ENCODE assay signal across 13 mouse cellular contexts in the genomic region with DNA sequence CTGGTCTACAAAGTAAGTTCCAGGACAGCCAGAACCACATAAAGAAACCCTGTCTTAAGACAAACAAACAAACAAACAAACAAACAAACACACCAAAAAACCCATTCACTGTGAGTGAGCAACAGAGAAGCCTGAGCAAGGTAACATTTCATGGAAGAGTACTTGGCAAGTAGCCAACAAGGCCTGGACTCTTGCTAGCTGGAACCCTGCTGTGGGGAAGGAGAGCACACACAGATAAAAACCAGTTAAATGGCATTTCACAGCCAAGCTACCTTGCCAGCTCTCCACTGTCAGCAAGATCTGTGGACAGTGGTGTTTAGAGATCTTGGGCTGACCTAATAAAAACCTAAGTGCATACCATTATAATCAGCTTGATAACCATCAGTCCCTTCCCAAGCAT. TPM values are rescaled to one million over a fixed set of nuclear protein-coding genes. Genes with fewer than 3 reads are reported as not detected.
DNase-seq lines count a peak whose midpoint lies in the region; ATAC-seq and TF ChIP-seq lines count a peak whose summit lies in the region.
"Had no signal": no experiment of that assay in that cellular context is flagged by ENCODE, and none has a peak within 500 bp of the region (broad histone marks: within the 10 kb centered on the region; RNA-seq: fewer than 3 reads in every experiment).

No protein-coding gene starts in this region.

- no peaks in the 10 kb centered on the region for H3K9me3 ChIP-seq in liver, postnatal 0 days (ENCODE audit: low read length)
- H3K9me3 ChIP-seq in liver, embryonic 11.5 days (ENCODE audit: control insufficient read depth, low read length), result no peaks in the 10 kb centered on the region
- no peaks in the 10 kb centered on the region for H3K9me3 ChIP-seq in heart, postnatal 0 days (replicated peaks; ENCODE audit: control insufficient read depth, low read length)
- H3K9me3 ChIP-seq: embryonic facial prominence, embryonic 12.5 days; forebrain, embryonic 15.5 days; midbrain, embryonic 15.5 days had no signal

- TF ChIP-seq EP300 in heart, adult 2 months (IDR thresholded peaks at IDR 0.05; ENCODE audit: insufficient read depth, low read depth, low read length), result no peak
- no peak for TF ChIP-seq EP300 in liver, postnatal 0 days (IDR thresholded peaks at IDR 0.05; ENCODE audit: low read depth)
- TF ChIP-seq EP300 in heart, postnatal 0 days (IDR thresholded peaks at IDR 0.05; ENCODE audit: low read depth), result peak; percentile 4; the same call in 1 of the 2 replicates

- H3K79me2 ChIP-seq in heart, adult 2 months (replicated peaks; ENCODE audit: control insufficient read depth, insufficient read depth, low read length), result peaks cover 8% of the 10 kb centered on the region

- no peaks in the 10 kb centered on the region for H3K27me3 ChIP-seq in heart, adult 2 months (ENCODE audit: control insufficient read depth, insufficient read depth, low read length)
- H3K27me3 ChIP-seq in liver, postnatal 0 days (ENCODE audit: insufficient read depth, low read length), result no peaks in the 10 kb centered on the region
- no peaks in the 10 kb centered on the region for H3K27me3 ChIP-seq in liver, embryonic 11.5 days (replicated peaks; ENCODE audit: control insufficient read depth, insufficient read depth, low read length)
- H3K27me3 ChIP-seq in heart, postnatal 0 days (ENCODE audit: control insufficient read depth, insufficient read depth, low read length), result no peaks in the 10 kb centered on the region
- H3K27me3 ChIP-seq: embryonic facial prominence, embryonic 12.5 days; forebrain, embryonic 15.5 days; midbrain, embryonic 15.5 days had no signal

- no peak overlapping the region for H3K9ac ChIP-seq in heart, adult 2 months (ENCODE audit: low read depth, low read length)
- no peak overlapping the region for H3K9ac ChIP-seq in liver, postnatal 0 days (replicated peaks)
- no peak overlapping the region for H3K9ac ChIP-seq in liver, embryonic 11.5 days (ENCODE audit: low read depth, low read length)
- no peak overlapping the region for H3K9ac ChIP-seq in heart, postnatal 0 days (replicated peaks; ENCODE audit: low read depth, low read length)
- H3K9ac ChIP-seq: embryonic facial prominence, embryonic 12.5 days; forebrain, embryonic 15.5 days; midbrain, embryonic 15.5 days had no signal

- H3K4me1 ChIP-seq in heart, adult 2 months (ENCODE audit: control insufficient read depth, insufficient read depth, low read length), result peaks cover 32% of the 10 kb centered on the region
- peaks cover 33% of the 10 kb centered on the region for H3K4me1 ChIP-seq in liver, postnatal 0 days (ENCODE audit: insufficient read depth)
- H3K4me1 ChIP-seq in liver, embryonic 11.5 days (replicated peaks; ENCODE audit: control insufficient read depth, insufficient read depth, low read length), result peaks cover 14% of the 10 kb centered on the region
- peaks cover 89% of the 10 kb centered on the region for H3K4me1 ChIP-seq in heart, postnatal 0 days (ENCODE audit: control insufficient read depth, insufficient read depth)

- no peak for TF ChIP-seq CTCF in heart, adult 2 months (IDR thresholded peaks at IDR 0.05)
- no peak for TF ChIP-seq CTCF in liver, postnatal 0 days (IDR thresholded peaks at IDR 0.05; ENCODE audit: low read depth)
- TF ChIP-seq CTCF in brain, embryonic 14.5 days (IDR thresholded peaks at IDR 0.05; ENCODE audit: borderline replicate concordance, extremely low read depth, insufficient read depth, insufficient read length), result no peak
- no peak for TF ChIP-seq CTCF in heart, postnatal 0 days (IDR thresholded peaks at IDR 0.05; ENCODE audit: low read depth)

- no peak overlapping the region for H3K4me2 ChIP-seq in liver, postnatal 0 days (ENCODE audit: low read depth, low read length)
- no peak overlapping the region for H3K4me2 ChIP-seq in liver, embryonic 11.5 days
- no peak overlapping the region for H3K4me2 ChIP-seq in heart, postnatal 0 days (ENCODE audit: low read depth, low read length)
- H3K4me2 ChIP-seq: embryonic facial prominence, embryonic 12.5 days; forebrain, embryonic 15.5 days; midbrain, embryonic 15.5 days had no signal

- ATAC-seq in liver, postnatal 0 days, result no peak
- no peak for ATAC-seq in liver, embryonic 11.5 days (replicated peaks; ENCODE audit: low FRiP score)
- ATAC-seq in heart, postnatal 0 days (ENCODE audit: insufficient read depth, low read depth), result no peak
- ATAC-seq in erythroblast, adult 5-6 weeks (replicated peaks; ENCODE audit: low FRiP score, poor library complexity, severe bottlenecking), result no peak
- ATAC-seq: forebrain, embryonic 15.5 days; midbrain, embryonic 15.5 days had no signal

- DNase-seq in heart, adult 2 months, result no peak
- DNase-seq in heart, adult 11 months, result no peak
- no peak for DNase-seq in liver, postnatal 0 days
- no peak for DNase-seq in liver, embryonic 11.5 days (ENCODE audit: low spot score)
- DNase-seq in brain, embryonic 14.5 days (ENCODE audit: low read depth), result peak; percentile 12
- DNase-seq in heart, postnatal 0 days (ENCODE audit: low spot score), result no peak
- DNase-seq in left cerebral cortex, postnatal 4 days, result no peak
- DNase-seq: gastrocnemius, postnatal 25 days; thymus, adult 18-20 months had no signal

- H3K27ac ChIP-seq in heart, adult 2 months, result peak overlapping the region; percentile 85
- peak overlapping the region; percentile 5; the same call in 1 of the 2 replicates for H3K27ac ChIP-seq in liver, postnatal 0 days (ENCODE audit: low read depth)
- no peak overlapping the region for H3K27ac ChIP-seq in liver, embryonic 11.5 days (ENCODE audit: low read depth, low read length)
- H3K27ac ChIP-seq in heart, postnatal 0 days (ENCODE audit: low read depth), result peak overlapping the region; percentile 98
- H3K27ac ChIP-seq: embryonic facial prominence, embryonic 12.5 days; forebrain, embryonic 15.5 days; midbrain, embryonic 15.5 days had no signal

- H3K36me3 ChIP-seq in heart, adult 2 months (ENCODE audit: control insufficient read depth, insufficient read depth, low read length), result peaks cover 48% of the 10 kb centered on the region
- H3K36me3 ChIP-seq in liver, postnatal 0 days (replicated peaks; ENCODE audit: insufficient read depth, low read length), result no peaks in the 10 kb centered on the region
- no peaks in the 10 kb centered on the region for H3K36me3 ChIP-seq in liver, embryonic 11.5 days (ENCODE audit: control insufficient read depth, insufficient read depth, low read length)
- H3K36me3 ChIP-seq in heart, postnatal 0 days (replicated peaks; ENCODE audit: control insufficient read depth, insufficient read depth, low read length), result no peaks in the 10 kb centered on the region
- H3K36me3 ChIP-seq: embryonic facial prominence, embryonic 12.5 days; forebrain, embryonic 15.5 days; midbrain, embryonic 15.5 days had no signal

- no peak for TF ChIP-seq POLR2A in heart, adult 2 months (IDR thresholded peaks at IDR 0.05; ENCODE audit: insufficient read depth, low read depth, low read length)
- no peak for TF ChIP-seq POLR2A in brain, embryonic 14.5 days (IDR thresholded peaks at IDR 0.05; ENCODE audit: borderline replicate concordance, extremely low read depth, insufficient read depth, insufficient read length, poor library complexity, severe bottlenecking)

- intact Hi-C loops in heart, adult 2 months (cut with DNase I), result no loop called here
- intact Hi-C loops in left cerebral cortex, postnatal 4 days (cut with DNase I), result no loop called here

- H3K4me3 ChIP-seq in heart, adult 2 months, result no peak overlapping the region
- H3K4me3 ChIP-seq in liver, postnatal 0 days (ENCODE audit: low read depth, low read length), result no peak overlapping the region
- H3K4me3 ChIP-seq in liver, embryonic 11.5 days (ENCODE audit: low read depth, low read length), result no peak overlapping the region
- no peak overlapping the region for H3K4me3 ChIP-seq in heart, postnatal 0 days (ENCODE audit: low read depth, low read length)
- H3K4me3 ChIP-seq: embryonic facial prominence, embryonic 12.5 days; forebrain, embryonic 15.5 days; midbrain, embryonic 15.5 days had no signal

RNA-seq across cellular contexts. Expression of a gene that starts 30.4 kb away (rescaled TPM):
- 10 to 100 TPM; 32.5 to 33.8 TPM for total RNA-seq in heart, adult 2 months (2021)
- 15.6 and 22.9 TPM in 2 replicates for polyA plus RNA-seq in heart, adult 2 months (2012; rRNA removed)
- polyA plus RNA-seq in liver, postnatal 0 days (2015; fragmentation: Nextera tagmentation; extraction: Ambion mirVana), result 2.4 and 2.7 TPM in 2 replicates
- 9.1 and 11.5 TPM in 2 replicates for polyA plus RNA-seq in liver, embryonic 11.5 days (2014; fragmentation: Nextera tagmentation; extraction: Ambion mirVana)
- polyA plus RNA-seq in brain, embryonic 14.5 days (2012; rRNA removed), result 48.1 and 75.2 TPM in 2 replicates
- total RNA-seq in heart, postnatal 0 days (2014; rRNA removed; ENCODE audit: low replicate concordance), result 57.5 and 67.6 TPM in 2 replicates
- polyA plus RNA-seq in heart, postnatal 0 days (2015; fragmentation: Nextera tagmentation; extraction: Ambion mirVana), result 9.7 and 10.0 TPM in 2 replicates
- 0.38 and 0.84 TPM in 2 replicates for total RNA-seq in erythroblast, adult 5-6 weeks (2015; ENCODE audit: low replicate concordance)
- total RNA-seq in erythroblast, adult 5-6 weeks (2017; ENCODE audit: low replicate concordance), result 0.84 and 1.8 TPM in 2 replicates
- total RNA-seq in left cerebral cortex, postnatal 4 days (2021), result 100 to 1,000 TPM; 173 to 176 TPM
